Mouse (Mus musculus): ENCODE measurements around the gene H2-DMb1.

DNA sequence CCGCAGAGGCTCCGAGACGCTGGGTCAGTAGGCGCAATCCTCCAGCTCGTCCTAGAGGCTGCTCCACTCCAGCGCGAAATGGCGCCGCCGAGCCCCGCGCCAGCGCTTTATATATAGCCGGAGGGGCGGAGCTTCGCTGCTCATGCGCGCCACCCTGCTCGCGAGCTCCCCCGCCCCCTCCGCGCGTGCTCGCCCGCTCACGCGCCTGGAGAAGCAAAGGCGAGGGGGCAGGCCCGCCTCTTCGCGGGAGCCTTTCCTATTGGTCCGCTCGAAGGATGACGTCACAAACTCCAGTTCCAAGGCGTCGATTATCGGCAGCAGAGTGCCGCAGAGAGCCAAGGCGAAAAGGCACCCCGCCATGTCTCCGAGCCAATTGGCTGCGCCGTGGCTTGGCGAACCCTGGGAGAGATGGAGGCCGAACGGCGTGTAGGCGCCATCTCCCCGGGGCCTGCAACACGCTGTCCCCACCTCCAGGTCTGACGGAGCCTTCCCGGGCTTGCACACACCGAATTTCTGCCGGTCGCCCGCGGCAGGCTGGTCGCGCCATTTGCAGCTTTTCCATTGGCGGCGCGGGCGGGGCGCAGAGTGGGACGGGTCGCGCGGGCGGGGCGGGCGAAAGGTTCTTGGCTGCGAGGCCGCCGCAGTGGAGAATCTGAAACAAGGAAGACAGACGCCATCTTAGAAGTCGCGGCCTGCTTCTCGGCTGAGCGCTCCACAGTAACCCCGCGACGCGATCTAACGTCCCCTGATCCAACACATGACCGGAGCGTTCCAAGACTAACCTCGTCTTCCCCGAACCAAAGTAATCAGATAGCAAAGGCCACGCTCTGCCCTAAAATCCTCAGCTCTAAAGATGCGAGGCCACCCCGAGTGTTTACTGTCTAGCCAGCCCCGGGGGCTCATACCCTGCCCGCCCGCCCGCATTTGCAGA is 33.4 kb upstream of the H2-DMb1 start, which contains the start of gene H2-DMa:
- no peak for TF ChIP-seq UBTF (IDR thresholded peaks at IDR 0.05; ENCODE audit: low read depth, low read length)
- peak; percentile 100 for TF ChIP-seq POLR2A (IDR thresholded peaks at IDR 0.05; ENCODE audit: low read depth, low read length)
- no peak for TF ChIP-seq EP300 (IDR thresholded peaks at IDR 0.05; ENCODE audit: low read length)
